Mouse (Mus musculus): ENCODE results near the gene Dnah17. TPM values are rescaled to one million over a fixed set of nuclear protein-coding genes. Genes with fewer than 3 reads are reported as not detected.

The Dnah17 gene
- 0.13 TPM in 1 of 2 replicates, not detected in the other for total RNA-seq (2014; fragmentation: Nextera tagmentation)
- not detected in 2 replicates for total RNA-seq (2017)

DNA sequence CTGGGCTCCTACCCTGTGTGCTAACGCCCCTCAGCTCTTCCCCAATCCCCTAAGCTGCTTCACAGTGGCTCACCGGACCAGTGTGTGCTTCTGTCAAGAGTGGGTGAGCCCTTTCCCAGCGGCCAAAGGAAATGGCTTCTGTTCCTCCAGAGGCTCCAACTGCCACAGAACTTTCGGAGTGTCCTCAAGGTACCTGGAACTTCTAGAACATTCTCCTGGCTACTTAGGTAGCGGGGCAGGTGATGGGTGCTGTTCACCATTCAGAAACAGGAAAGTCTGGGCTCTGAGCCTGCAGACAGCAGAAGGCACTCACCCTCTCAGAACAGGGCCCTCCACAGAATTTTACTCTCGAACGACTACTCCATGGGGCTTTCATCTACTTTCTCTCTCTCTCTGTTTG, at the start of gene Dnah17:
Gene Dnah17, minus strand, starts transcription at position 101 of the 400 bp plus-strand sequence.
- no peak for ATAC-seq (replicated peaks; ENCODE audit: poor library complexity, severe bottlenecking)

GRCm38 (mm10) chr11:118180199-118180598, 49.8 kb upstream of the Dnah17 start:
- ATAC-seq (replicated peaks; ENCODE audit: poor library complexity, severe bottlenecking): peak; percentile 63

DNA sequence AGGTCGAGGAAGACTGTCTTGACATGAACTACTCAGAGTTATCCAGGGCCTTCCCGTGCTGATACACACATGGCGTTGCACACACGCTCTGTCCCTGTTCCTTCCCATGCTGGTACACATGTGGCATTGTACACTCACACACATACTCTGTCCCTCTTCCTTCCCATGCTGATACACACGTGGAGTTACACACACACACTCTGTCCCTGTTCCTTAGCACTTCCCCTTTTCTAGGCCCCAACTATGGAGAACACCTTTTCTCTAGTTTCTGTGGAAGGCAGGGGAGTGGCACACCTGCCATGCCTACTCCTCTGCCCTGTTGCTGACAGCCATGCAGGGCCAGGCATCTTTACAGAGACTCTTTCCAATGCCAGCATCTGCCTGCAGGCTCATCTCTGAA, 47.8 kb upstream of the Dnah17 start:
- peak; percentile 43 for ATAC-seq (replicated peaks; ENCODE audit: poor library complexity, severe bottlenecking)

DNA sequence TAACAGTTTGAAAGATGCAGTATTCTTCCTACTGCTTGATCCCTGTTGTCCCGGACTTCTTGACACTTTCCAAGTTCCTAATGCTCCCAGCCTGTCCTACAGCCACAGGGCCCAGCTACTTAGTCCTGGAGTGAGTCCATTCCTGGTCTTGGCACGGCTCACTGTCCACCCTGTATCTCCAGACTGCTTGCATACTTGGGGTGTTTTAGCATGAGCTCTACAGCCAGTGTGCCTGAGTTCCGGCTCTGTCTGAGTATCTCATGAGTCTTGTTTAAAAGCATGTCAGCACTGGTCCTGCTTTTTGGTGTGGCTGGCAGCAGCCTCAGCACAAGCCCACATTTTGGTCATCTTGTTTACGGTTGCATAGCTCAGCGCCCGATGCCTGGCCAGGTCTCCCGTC, 44.3 kb upstream of the Dnah17 start:
- ATAC-seq (replicated peaks; ENCODE audit: poor library complexity, severe bottlenecking): no peak

- no peak for ATAC-seq (replicated peaks; ENCODE audit: poor library complexity, severe bottlenecking)
These were observed 42.3 kb upstream of the Dnah17 start for GRCm38 (mm10) chr11:118172768-118173167.

DNA sequence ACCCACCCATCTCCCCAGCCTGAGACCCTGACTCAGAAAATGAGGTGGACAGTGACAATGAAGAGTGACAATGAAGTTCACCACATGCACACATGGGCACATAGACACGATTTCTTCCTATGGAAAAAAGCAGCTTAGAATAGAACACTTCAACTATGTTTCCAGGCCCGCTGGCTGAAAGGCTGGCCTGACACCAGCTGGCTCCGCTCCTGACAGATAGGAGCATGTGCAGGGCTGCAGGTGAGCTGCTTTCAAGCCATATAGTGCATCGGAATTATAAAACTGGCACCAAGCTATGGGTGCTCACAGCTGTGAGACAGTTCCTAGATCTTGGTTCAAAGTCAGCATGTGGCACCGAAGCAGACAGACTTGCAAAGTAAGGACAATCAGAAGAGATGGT, 39.9 kb upstream of the Dnah17 start:
- ATAC-seq (replicated peaks; ENCODE audit: poor library complexity, severe bottlenecking): no peak

GRCm38 (mm10) chr11:118168714-118169113, 38.3 kb upstream of the Dnah17 start:
- no peak for ATAC-seq (replicated peaks; ENCODE audit: poor library complexity, severe bottlenecking)

DNA sequence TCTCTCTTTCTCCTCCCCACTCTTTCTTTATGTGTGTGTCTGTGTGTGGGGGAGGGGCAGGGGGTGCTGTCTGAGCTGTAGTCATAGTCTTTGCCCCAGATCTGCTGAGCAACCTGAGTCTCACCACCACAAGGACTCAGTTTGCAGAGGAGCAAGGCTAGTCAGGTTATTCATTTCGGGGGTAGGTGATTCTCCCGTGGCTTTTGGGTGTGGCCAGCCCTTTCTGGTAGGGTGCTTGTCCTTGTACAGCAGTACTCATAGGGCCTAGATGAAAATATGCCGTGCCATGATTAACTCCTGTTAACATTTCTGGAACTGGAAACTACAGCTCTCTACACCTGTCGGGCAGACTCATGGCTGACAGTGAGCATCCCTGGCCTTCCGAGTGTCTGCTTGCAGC, 36.2 kb upstream of the Dnah17 start:
- no peak for ATAC-seq (replicated peaks; ENCODE audit: poor library complexity, severe bottlenecking)

DNA sequence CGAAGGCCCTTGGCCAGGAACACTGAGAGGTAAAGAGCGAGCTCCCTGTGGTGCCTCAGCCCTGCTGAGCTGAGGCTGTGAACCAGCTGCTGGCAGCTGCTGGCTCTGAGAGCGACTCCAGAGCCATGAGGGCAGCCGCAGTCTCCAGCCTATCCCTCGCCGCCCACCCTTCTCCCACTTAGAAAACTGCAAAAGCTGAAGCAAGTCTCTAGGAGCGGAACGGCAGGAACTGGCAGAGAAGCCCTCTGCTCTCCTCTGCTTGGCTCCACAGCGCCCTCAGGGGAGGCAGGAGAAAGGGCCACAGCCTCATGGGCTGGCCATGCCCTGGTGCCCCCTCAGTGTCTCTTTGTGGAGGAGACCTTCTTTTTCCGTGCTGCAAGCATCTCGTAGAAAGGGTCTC, 35.2 kb upstream of the Dnah17 start:
- ATAC-seq (replicated peaks; ENCODE audit: poor library complexity, severe bottlenecking): no peak

GRCm38 (mm10) chr11:118164566-118164965, 34.1 kb upstream of the Dnah17 start:
- ATAC-seq (replicated peaks; ENCODE audit: poor library complexity, severe bottlenecking): no peak

GRCm38 (mm10) chr11:118162245-118162644, 31.8 kb upstream of the Dnah17 start:
- ATAC-seq (replicated peaks; ENCODE audit: poor library complexity, severe bottlenecking): no peak

GRCm38 (mm10) chr11:118161240-118161639, 30.8 kb upstream of the Dnah17 start:
- no peak for ATAC-seq (replicated peaks; ENCODE audit: poor library complexity, severe bottlenecking)

DNA sequence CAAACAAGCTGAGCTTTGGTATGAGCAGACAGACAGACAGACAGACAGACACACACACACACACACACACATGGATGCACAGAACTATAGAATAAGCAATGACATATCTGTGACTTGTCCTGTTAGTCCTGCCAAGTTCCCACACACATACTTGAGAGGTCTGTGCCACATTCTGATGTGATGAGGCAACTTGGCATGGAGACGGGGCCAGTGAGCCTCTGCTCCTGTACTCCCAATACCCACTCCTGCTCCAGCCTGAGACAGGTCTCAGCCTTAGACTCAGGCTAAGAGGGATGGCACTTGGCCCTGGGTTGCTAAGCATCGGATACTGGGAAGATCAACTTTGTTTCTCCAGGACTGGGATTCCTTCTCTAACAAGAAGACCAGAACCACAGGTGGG, 30.3 kb upstream of the Dnah17 start:
- no peak for ATAC-seq (replicated peaks; ENCODE audit: poor library complexity, severe bottlenecking)

- ATAC-seq (replicated peaks; ENCODE audit: poor library complexity, severe bottlenecking): no peak
These were observed 28.3 kb upstream of the Dnah17 start for GRCm38 (mm10) chr11:118158753-118159152.

DNA sequence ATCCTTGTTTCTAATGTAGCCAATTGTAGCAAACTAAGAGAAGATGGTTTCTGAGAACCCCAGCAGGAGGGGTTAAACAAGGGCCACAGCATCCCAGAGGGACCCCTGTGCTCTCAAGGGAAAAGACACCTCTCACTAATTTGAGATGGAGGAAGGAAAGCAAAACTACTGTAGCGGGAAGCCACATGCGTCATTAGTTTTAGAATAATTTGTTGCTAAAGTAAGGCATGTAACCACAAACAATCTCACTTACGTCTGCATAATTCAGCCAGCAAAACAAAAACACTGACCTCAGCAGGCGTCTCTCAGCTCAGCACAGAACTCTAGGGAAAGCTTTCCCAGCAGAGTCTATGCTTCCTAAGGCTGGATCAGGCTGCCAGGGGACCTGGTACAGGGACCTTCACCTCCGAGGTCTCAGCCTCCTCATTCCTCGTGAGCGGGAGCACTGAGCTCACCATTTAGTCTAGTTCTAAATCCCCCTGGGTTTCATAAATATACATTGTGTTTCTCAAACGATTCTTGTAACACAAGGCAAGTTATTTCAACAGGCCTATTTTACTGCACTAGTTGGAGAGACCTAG, 26.1 kb upstream of the Dnah17 start:
- ATAC-seq (replicated peaks; ENCODE audit: poor library complexity, severe bottlenecking): no peak

- ATAC-seq (replicated peaks; ENCODE audit: poor library complexity, severe bottlenecking): peak; percentile 67
These were observed 22.5 kb upstream of the Dnah17 start for GRCm38 (mm10) chr11:118152964-118153363.

GRCm38 (mm10) chr11:118151423-118152180, 21.2 kb upstream of the Dnah17 start:
- ATAC-seq (replicated peaks; ENCODE audit: poor library complexity, severe bottlenecking): no peak

DNA sequence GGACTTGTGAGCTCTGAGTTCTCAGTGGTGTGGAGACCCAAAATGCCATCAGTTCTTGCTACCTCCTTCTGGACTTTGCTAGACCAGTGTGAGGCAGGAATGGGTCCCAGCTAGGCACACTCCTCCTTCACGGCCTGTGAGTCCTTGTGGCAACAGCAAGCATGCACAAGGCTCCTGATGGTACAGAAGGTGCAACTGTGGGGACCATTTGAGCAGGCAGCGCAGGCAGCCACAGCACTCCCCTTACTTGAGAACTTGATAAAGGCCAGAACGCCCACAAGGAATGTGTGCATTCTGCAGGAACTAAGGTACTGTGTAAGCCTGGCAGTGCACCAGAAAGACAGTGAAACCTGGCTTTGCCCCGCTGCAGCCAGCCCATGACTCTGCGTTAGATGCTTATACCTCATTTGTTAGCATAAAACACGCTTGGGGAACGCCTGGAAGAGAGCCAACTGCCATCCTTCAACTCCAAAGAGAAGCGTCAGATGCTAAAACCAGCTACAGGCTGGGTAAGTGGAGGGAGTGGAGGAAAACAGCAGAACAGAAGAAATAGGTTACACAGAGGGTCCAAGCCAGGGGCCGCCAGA, 19.8 kb upstream of the Dnah17 start:
- ATAC-seq (replicated peaks; ENCODE audit: poor library complexity, severe bottlenecking): no peak

GRCm38 (mm10) chr11:118147877-118148637, 17.6 kb upstream of the Dnah17 start:
- peak; percentile 26 for ATAC-seq (replicated peaks; ENCODE audit: poor library complexity, severe bottlenecking)

GRCm38 (mm10) chr11:118146446-118146845, 16.0 kb upstream of the Dnah17 start:
- ATAC-seq (replicated peaks; ENCODE audit: poor library complexity, severe bottlenecking): 0 out of 2 replicates have a peak, but pooled peaks have one; percentile 1

Data from granulocyte monocyte progenitor cell, adult 5-6 weeks (primary cell).